Mouse (Mus musculus): ENCODE data around the gene Gm7029.

DNA sequence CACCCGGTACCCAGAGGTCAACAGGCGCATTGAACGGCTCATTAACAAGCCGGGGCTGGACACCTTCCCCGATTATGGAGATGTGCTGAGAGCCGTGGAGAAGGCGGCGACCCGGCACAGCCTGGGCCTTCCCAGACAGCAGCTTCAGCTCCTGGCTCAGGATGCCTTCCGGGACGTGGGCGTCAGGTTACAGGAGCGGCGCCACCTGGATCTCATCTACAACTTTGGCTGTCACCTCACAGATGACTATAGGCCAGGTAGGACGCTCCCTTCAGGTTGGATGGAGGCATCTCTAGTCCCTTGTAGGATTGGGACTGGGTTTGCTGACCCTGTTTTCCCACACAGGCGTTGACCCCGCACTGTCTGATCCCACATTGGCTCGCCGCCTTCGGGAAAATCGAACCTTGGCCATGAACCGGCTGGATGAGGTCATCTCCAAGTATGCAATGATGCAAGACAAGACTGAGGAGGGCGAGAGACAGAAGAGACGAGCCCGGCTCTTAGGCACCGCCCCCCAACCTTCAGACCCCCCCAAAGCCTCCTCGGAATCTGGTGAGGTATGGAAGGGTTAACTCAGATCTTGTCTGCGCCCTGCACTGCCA lies 38.3 kb downstream of the Gm7029 start:
- TF ChIP-seq CTCF (IDR thresholded peaks at IDR 0.05; ENCODE audit: borderline replicate concordance, control insufficient read depth, extremely low read depth, insufficient read depth, low read length, poor library complexity) (no peak), POLR2A (IDR thresholded peaks at IDR 0.05; ENCODE audit: control insufficient read depth, extremely low read depth, insufficient read depth, low read length, poor library complexity) (no peak)

Data from thymus, adult 2 months (tissue).